Mouse (Mus musculus): ENCODE data around the gene Ryr2. TPM values are rescaled to one million over a fixed set of nuclear protein-coding genes. Genes with fewer than 3 reads are reported as not detected.

Gene Ryr2
- polyA plus RNA-seq, 1 experiment = not detected

GRCm38 (mm10) chr13:12074897-12075296 lies 31.8 kb downstream of the Ryr2 start:
- Histone ChIP-seq H3K79me3 (ENCODE audit: low read depth) (no peaks in the 10 kb centered on the region), H3K4me3 (ENCODE audit: insufficient read depth, poor library complexity, severe bottlenecking) (no peak overlapping the region), H3K36me3 (ENCODE audit: control insufficient read depth, insufficient read depth) (no peaks in the 10 kb centered on the region), H3ac (ENCODE audit: control insufficient read depth, insufficient read length, low read depth) (no peak overlapping the region), H3K27me3 (ENCODE audit: control insufficient read depth, insufficient read depth, insufficient read length) (peaks cover 3% of the 10 kb centered on the region), H3K79me2 (ENCODE audit: control insufficient read depth, insufficient read depth) (no peaks in the 10 kb centered on the region)
- no peak for TF ChIP-seq USF1 (IDR thresholded peaks at IDR 0.05; ENCODE audit: low read depth)
- TF ChIP-seq MYOD1 (IDR thresholded peaks at IDR 0.05; ENCODE audit: control insufficient read depth, insufficient read length, low read depth) = no peak
- TF ChIP-seq CTCF (IDR thresholded peaks at IDR 0.05; ENCODE audit: control insufficient read depth, insufficient read depth, insufficient read length) = no peak
- no peak for TF ChIP-seq FOSL1 (IDR thresholded peaks at IDR 0.05; ENCODE audit: insufficient read depth, low read length, poor library complexity, severe bottlenecking)
- TF ChIP-seq MAX (IDR thresholded peaks at IDR 0.05) = no peak
- no peak for TF ChIP-seq MYOG (IDR thresholded peaks at IDR 0.05; ENCODE audit: control insufficient read depth, extremely low read depth, insufficient read length)
- no peak for TF ChIP-seq CEBPB (IDR thresholded peaks at IDR 0.05; ENCODE audit: low read depth)

- H3K79me2 ChIP-seq (ENCODE audit: control insufficient read depth, insufficient read depth) = no peaks in the 10 kb centered on the region
- H3K4me3 ChIP-seq (ENCODE audit: insufficient read depth, poor library complexity, severe bottlenecking) = no peak overlapping the region
- H3ac ChIP-seq (ENCODE audit: control insufficient read depth, insufficient read length, low read depth) = no peak overlapping the region
- TF ChIP-seq USF1 (IDR thresholded peaks at IDR 0.05; ENCODE audit: low read depth) (no peak), MAX (IDR thresholded peaks at IDR 0.05) (no peak), CEBPB (IDR thresholded peaks at IDR 0.05; ENCODE audit: low read depth) (no peak), MYOG (IDR thresholded peaks at IDR 0.05; ENCODE audit: control insufficient read depth, extremely low read depth, insufficient read length) (no peak), MYOD1 (IDR thresholded peaks at IDR 0.05; ENCODE audit: control insufficient read depth, insufficient read length, low read depth) (no peak), CTCF (IDR thresholded peaks at IDR 0.05; ENCODE audit: control insufficient read depth, insufficient read depth, insufficient read length) (no peak), FOSL1 (IDR thresholded peaks at IDR 0.05; ENCODE audit: insufficient read depth, low read length, poor library complexity, severe bottlenecking) (no peak)
- H3K79me3 ChIP-seq (ENCODE audit: low read depth) = no peaks in the 10 kb centered on the region
- no peaks in the 10 kb centered on the region for H3K36me3 ChIP-seq (ENCODE audit: control insufficient read depth, insufficient read depth)
- H3K27me3 ChIP-seq (ENCODE audit: control insufficient read depth, insufficient read depth, insufficient read length) = peaks cover 4% of the 10 kb centered on the region
Observed at GRCm38 (mm10) chr13:12072571-12072970, 34.2 kb downstream of the Ryr2 start.

- H3K4me3 ChIP-seq (ENCODE audit: insufficient read depth, poor library complexity, severe bottlenecking) = no peak overlapping the region
- H3ac ChIP-seq (ENCODE audit: control insufficient read depth, insufficient read length, low read depth) = no peak overlapping the region
- no peaks in the 10 kb centered on the region for H3K79me2 ChIP-seq (ENCODE audit: control insufficient read depth, insufficient read depth)
- TF ChIP-seq USF1 (IDR thresholded peaks at IDR 0.05; ENCODE audit: low read depth) (no peak), FOSL1 (IDR thresholded peaks at IDR 0.05; ENCODE audit: insufficient read depth, low read length, poor library complexity, severe bottlenecking) (no peak), CTCF (IDR thresholded peaks at IDR 0.05; ENCODE audit: control insufficient read depth, insufficient read depth, insufficient read length) (no peak), MYOG (IDR thresholded peaks at IDR 0.05; ENCODE audit: control insufficient read depth, extremely low read depth, insufficient read length) (no peak), CEBPB (IDR thresholded peaks at IDR 0.05; ENCODE audit: low read depth) (no peak), MYOD1 (IDR thresholded peaks at IDR 0.05; ENCODE audit: control insufficient read depth, insufficient read length, low read depth) (no peak), MAX (IDR thresholded peaks at IDR 0.05) (no peak)
- no peaks in the 10 kb centered on the region for H3K79me3 ChIP-seq (ENCODE audit: low read depth)
- no peaks in the 10 kb centered on the region for H3K36me3 ChIP-seq (ENCODE audit: control insufficient read depth, insufficient read depth)
- peaks cover 4% of the 10 kb centered on the region for H3K27me3 ChIP-seq (ENCODE audit: control insufficient read depth, insufficient read depth, insufficient read length)
Observed at GRCm38 (mm10) chr13:12072112-12072511, 34.6 kb downstream of the Ryr2 start.

- no peak for TF ChIP-seq CTCF (IDR thresholded peaks at IDR 0.05; ENCODE audit: control insufficient read depth, insufficient read depth, insufficient read length)
- TF ChIP-seq USF1 (IDR thresholded peaks at IDR 0.05; ENCODE audit: low read depth) = no peak
- TF ChIP-seq MAX (IDR thresholded peaks at IDR 0.05) = no peak
- no peak for TF ChIP-seq MYOD1 (IDR thresholded peaks at IDR 0.05; ENCODE audit: control insufficient read depth, insufficient read length, low read depth)
- TF ChIP-seq MYOG (IDR thresholded peaks at IDR 0.05; ENCODE audit: control insufficient read depth, extremely low read depth, insufficient read length) = no peak
- TF ChIP-seq CEBPB (IDR thresholded peaks at IDR 0.05; ENCODE audit: low read depth) = no peak
- H3K36me3 ChIP-seq (ENCODE audit: control insufficient read depth, insufficient read depth) = no peaks in the 10 kb centered on the region
- no peaks in the 10 kb centered on the region for H3K79me2 ChIP-seq (ENCODE audit: control insufficient read depth, insufficient read depth)
- H3K79me3 ChIP-seq (ENCODE audit: low read depth) = no peaks in the 10 kb centered on the region
- no peak overlapping the region for H3K4me3 ChIP-seq (ENCODE audit: insufficient read depth, poor library complexity, severe bottlenecking)
- H3K27me3 ChIP-seq (ENCODE audit: control insufficient read depth, insufficient read depth, insufficient read length) = peaks cover 4% of the 10 kb centered on the region
- H3ac ChIP-seq (ENCODE audit: control insufficient read depth, insufficient read length, low read depth) = no peak overlapping the region
Observed at GRCm38 (mm10) chr13:12070157-12071129, 36.3 kb downstream of the Ryr2 start.

- no peak for TF ChIP-seq CTCF (IDR thresholded peaks at IDR 0.05; ENCODE audit: control insufficient read depth, insufficient read depth, insufficient read length)
- no peak for TF ChIP-seq MAX (IDR thresholded peaks at IDR 0.05)
- no peak for TF ChIP-seq CEBPB (IDR thresholded peaks at IDR 0.05; ENCODE audit: low read depth)
- no peak for TF ChIP-seq FOSL1 (IDR thresholded peaks at IDR 0.05; ENCODE audit: insufficient read depth, low read length, poor library complexity, severe bottlenecking)
- no peak for TF ChIP-seq MYOG (IDR thresholded peaks at IDR 0.05; ENCODE audit: control insufficient read depth, extremely low read depth, insufficient read length)
- no peak for TF ChIP-seq MYOD1 (IDR thresholded peaks at IDR 0.05; ENCODE audit: control insufficient read depth, insufficient read length, low read depth)
- no peak for TF ChIP-seq USF1 (IDR thresholded peaks at IDR 0.05; ENCODE audit: low read depth)
- no peak overlapping the region for H3K4me3 ChIP-seq (ENCODE audit: insufficient read depth, poor library complexity, severe bottlenecking)
- no peak overlapping the region for H3ac ChIP-seq (ENCODE audit: control insufficient read depth, insufficient read length, low read depth)
- no peaks in the 10 kb centered on the region for H3K36me3 ChIP-seq (ENCODE audit: control insufficient read depth, insufficient read depth)
- no peaks in the 10 kb centered on the region for H3K79me3 ChIP-seq (ENCODE audit: low read depth)
- H3K79me2 ChIP-seq (ENCODE audit: control insufficient read depth, insufficient read depth) = no peaks in the 10 kb centered on the region
- no peaks in the 10 kb centered on the region for H3K27me3 ChIP-seq (ENCODE audit: control insufficient read depth, insufficient read depth, insufficient read length)
Observed at GRCm38 (mm10) chr13:12064576-12064975, 42.2 kb downstream of the Ryr2 start.
